Mouse (Mus musculus): ENCODE data around the gene Xrcc4. TPM values are rescaled to one million over a fixed set of nuclear protein-coding genes. Genes with fewer than 3 reads are reported as not detected.

Gene Xrcc4
- polyA plus RNA-seq, 1 experiment: 2.1 TPM

GRCm38 (mm10) chr13:89875499-89875898 lies 213.9 kb downstream of the Xrcc4 start:
- DNase-seq: no peak
- TF ChIP-seq POLR2A (IDR thresholded peaks at IDR 0.05; ENCODE audit: low read depth, low read length): no peak
- TF ChIP-seq CTCF (conservative IDR thresholded peaks at IDR 0.05; ENCODE audit: insufficient read depth, insufficient read length, low read depth, low read length): no peak
- no peak overlapping the region for H3K27ac ChIP-seq (ENCODE audit: insufficient read depth, low read depth, low read length)
- H3K4me1 ChIP-seq (ENCODE audit: control insufficient read depth, insufficient read depth, low read length): no peaks in the 10 kb centered on the region
- no peaks in the 10 kb centered on the region for H3K36me3 ChIP-seq (ENCODE audit: control insufficient read depth, insufficient read depth, low read length)
- WGBS: 95% methylated on average over 4 of the region's 4 CpGs
- no peaks in the 10 kb centered on the region for H3K27me3 ChIP-seq (replicated peaks; ENCODE audit: control insufficient read depth, insufficient read depth, low read length)
- no peak overlapping the region for H3K4me3 ChIP-seq (ENCODE audit: insufficient read depth, low read depth, low read length)

- H3K27ac ChIP-seq (ENCODE audit: insufficient read depth, low read depth, low read length): no peak overlapping the region
- TF ChIP-seq CTCF (conservative IDR thresholded peaks at IDR 0.05; ENCODE audit: insufficient read depth, insufficient read length, low read depth, low read length) (no peak), POLR2A (IDR thresholded peaks at IDR 0.05; ENCODE audit: low read depth, low read length) (no peak)
- no peaks in the 10 kb centered on the region for H3K27me3 ChIP-seq (replicated peaks; ENCODE audit: control insufficient read depth, insufficient read depth, low read length)
- DNase-seq: no peak
- 88% methylated on average over 3 of the region's 3 CpGs for WGBS
- no peaks in the 10 kb centered on the region for H3K4me1 ChIP-seq (ENCODE audit: control insufficient read depth, insufficient read depth, low read length)
- H3K36me3 ChIP-seq (ENCODE audit: control insufficient read depth, insufficient read depth, low read length): no peaks in the 10 kb centered on the region
- H3K4me3 ChIP-seq (ENCODE audit: insufficient read depth, low read depth, low read length): no peak overlapping the region
These were observed 216.7 kb downstream of the Xrcc4 start for GRCm38 (mm10) chr13:89872725-89873124.

DNA sequence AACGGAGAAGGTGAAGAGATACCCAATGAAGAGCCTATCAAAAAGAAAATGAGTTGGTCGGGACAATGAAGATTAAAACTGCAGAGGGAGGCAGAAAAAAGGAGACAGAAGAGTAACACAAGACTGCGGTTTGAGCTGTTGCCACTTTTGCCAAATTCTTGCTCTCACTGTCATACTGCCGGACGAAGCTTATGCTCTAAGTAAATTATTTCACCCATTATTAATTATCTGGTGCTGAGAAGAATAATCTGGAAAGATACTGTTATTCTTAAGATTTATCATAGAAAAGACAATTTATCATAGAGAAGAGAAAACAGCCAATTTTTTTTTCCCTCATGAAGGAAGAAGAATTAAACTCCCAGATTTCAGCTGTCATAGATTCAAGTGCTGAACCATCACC lies 235.3 kb downstream of the Xrcc4 start:
- no peaks in the 10 kb centered on the region for H3K36me3 ChIP-seq (ENCODE audit: control insufficient read depth, insufficient read depth, low read length)
- no peak overlapping the region for H3K27ac ChIP-seq (ENCODE audit: insufficient read depth, low read depth, low read length)
- no peak overlapping the region for H3K4me3 ChIP-seq (ENCODE audit: insufficient read depth, low read depth, low read length)
- TF ChIP-seq CTCF (conservative IDR thresholded peaks at IDR 0.05; ENCODE audit: insufficient read depth, insufficient read length, low read depth, low read length) (no peak), POLR2A (IDR thresholded peaks at IDR 0.05; ENCODE audit: low read depth, low read length) (no peak)
- no peaks in the 10 kb centered on the region for H3K4me1 ChIP-seq (ENCODE audit: control insufficient read depth, insufficient read depth, low read length)
- no peaks in the 10 kb centered on the region for H3K27me3 ChIP-seq (replicated peaks; ENCODE audit: control insufficient read depth, insufficient read depth, low read length)
- 74% methylated on average over 5 of the region's 5 CpGs for WGBS
- no peak for DNase-seq

- no peak overlapping the region for H3K27ac ChIP-seq (ENCODE audit: insufficient read depth, low read depth, low read length)
- no peaks in the 10 kb centered on the region for H3K4me1 ChIP-seq (ENCODE audit: control insufficient read depth, insufficient read depth, low read length)
- TF ChIP-seq CTCF (conservative IDR thresholded peaks at IDR 0.05; ENCODE audit: insufficient read depth, insufficient read length, low read depth, low read length) (no peak), POLR2A (IDR thresholded peaks at IDR 0.05; ENCODE audit: low read depth, low read length) (no peak)
- WGBS: 92% methylated on average over 2 of the region's 2 CpGs
- no peaks in the 10 kb centered on the region for H3K27me3 ChIP-seq (replicated peaks; ENCODE audit: control insufficient read depth, insufficient read depth, low read length)
- no peak overlapping the region for H3K4me3 ChIP-seq (ENCODE audit: insufficient read depth, low read depth, low read length)
- no peak for DNase-seq
- H3K36me3 ChIP-seq (ENCODE audit: control insufficient read depth, insufficient read depth, low read length): no peaks in the 10 kb centered on the region
These were observed 238.7 kb downstream of the Xrcc4 start for GRCm38 (mm10) chr13:89850746-89851145.

DNA sequence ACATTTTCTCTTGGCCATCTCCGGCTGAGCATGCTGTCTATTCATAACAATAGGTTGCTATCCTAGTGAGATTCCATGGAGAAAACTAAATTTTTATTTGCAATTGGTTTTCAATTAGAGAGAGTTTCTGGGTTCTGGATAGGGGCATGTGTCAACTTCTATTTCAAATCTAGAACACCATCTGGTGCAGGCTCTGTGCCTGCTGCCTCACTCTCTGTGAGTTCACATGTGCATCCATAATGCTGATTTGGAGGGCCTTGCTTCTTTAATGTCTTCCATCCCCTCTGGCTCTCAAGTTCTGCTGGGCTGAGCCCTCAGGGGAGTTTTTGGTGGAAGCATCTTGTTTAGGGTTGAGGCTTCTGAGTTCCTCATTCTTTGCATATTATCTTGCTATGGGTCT lies 239.5 kb downstream of the Xrcc4 start:
- WGBS: 98% methylated on average over 1 of the region's 1 CpGs
- Histone ChIP-seq H3K4me3 (ENCODE audit: insufficient read depth, low read depth, low read length) (no peak overlapping the region), H3K36me3 (ENCODE audit: control insufficient read depth, insufficient read depth, low read length) (no peaks in the 10 kb centered on the region), H3K27me3 (replicated peaks; ENCODE audit: control insufficient read depth, insufficient read depth, low read length) (no peaks in the 10 kb centered on the region), H3K4me1 (ENCODE audit: control insufficient read depth, insufficient read depth, low read length) (no peaks in the 10 kb centered on the region), H3K27ac (ENCODE audit: insufficient read depth, low read depth, low read length) (no peak overlapping the region)
- no peak for DNase-seq
- no peak for TF ChIP-seq CTCF (conservative IDR thresholded peaks at IDR 0.05; ENCODE audit: insufficient read depth, insufficient read length, low read depth, low read length)
- TF ChIP-seq POLR2A (IDR thresholded peaks at IDR 0.05; ENCODE audit: low read depth, low read length): no peak

- no peak overlapping the region for H3K27ac ChIP-seq (ENCODE audit: insufficient read depth, low read depth, low read length)
- 82% methylated on average over 3 of the region's 3 CpGs for WGBS
- no peaks in the 10 kb centered on the region for H3K4me1 ChIP-seq (ENCODE audit: control insufficient read depth, insufficient read depth, low read length)
- TF ChIP-seq POLR2A (IDR thresholded peaks at IDR 0.05; ENCODE audit: low read depth, low read length) (no peak), CTCF (conservative IDR thresholded peaks at IDR 0.05; ENCODE audit: insufficient read depth, insufficient read length, low read depth, low read length) (no peak)
- DNase-seq: no peak
- no peaks in the 10 kb centered on the region for H3K36me3 ChIP-seq (ENCODE audit: control insufficient read depth, insufficient read depth, low read length)
- H3K27me3 ChIP-seq (replicated peaks; ENCODE audit: control insufficient read depth, insufficient read depth, low read length): no peaks in the 10 kb centered on the region
- H3K4me3 ChIP-seq (ENCODE audit: insufficient read depth, low read depth, low read length): no peak overlapping the region
These were observed 250.8 kb downstream of the Xrcc4 start for GRCm38 (mm10) chr13:89838635-89839034.

DNA sequence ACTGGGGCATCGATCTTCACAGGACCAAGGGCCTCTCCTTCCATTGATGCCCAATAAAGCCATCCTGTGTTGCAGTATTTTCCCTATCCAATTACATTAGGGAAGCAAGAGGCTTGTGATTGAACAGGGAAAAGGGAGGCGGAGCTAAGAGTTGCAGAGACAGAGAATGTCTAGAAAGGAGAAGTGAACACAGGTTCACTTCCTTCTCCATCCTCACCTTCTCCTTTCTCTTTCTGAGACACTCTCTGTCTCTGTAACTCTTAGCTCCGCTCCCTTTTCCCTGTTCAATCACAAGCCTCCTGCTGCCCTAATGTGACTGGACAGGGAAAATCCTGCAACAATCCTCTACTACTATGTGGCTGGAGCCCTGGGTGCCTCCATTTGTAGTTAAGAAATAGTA lies 254.9 kb downstream of the Xrcc4 start:
- no peak overlapping the region for H3K27ac ChIP-seq (ENCODE audit: insufficient read depth, low read depth, low read length)
- no peak for TF ChIP-seq CTCF (conservative IDR thresholded peaks at IDR 0.05; ENCODE audit: insufficient read depth, insufficient read length, low read depth, low read length)
- TF ChIP-seq POLR2A (IDR thresholded peaks at IDR 0.05; ENCODE audit: low read depth, low read length): no peak
- H3K27me3 ChIP-seq (replicated peaks; ENCODE audit: control insufficient read depth, insufficient read depth, low read length): no peaks in the 10 kb centered on the region
- H3K36me3 ChIP-seq (ENCODE audit: control insufficient read depth, insufficient read depth, low read length): no peaks in the 10 kb centered on the region
- no peaks in the 10 kb centered on the region for H3K4me1 ChIP-seq (ENCODE audit: control insufficient read depth, insufficient read depth, low read length)
- DNase-seq: no peak
- WGBS: 83% methylated on average over 3 of the region's 3 CpGs
- no peak overlapping the region for H3K4me3 ChIP-seq (ENCODE audit: insufficient read depth, low read depth, low read length)

Data from kidney, adult 2 months (tissue).